Mouse (Mus musculus) adrenal gland, postnatal 36 days (tissue): Measurements from ENCODE around the gene Litaf. TPM values are rescaled to one million over a fixed set of nuclear protein-coding genes. Genes with fewer than 3 reads are reported as not detected.
"Not testable (repeated sequence)": the region's sequence is repeated elsewhere in the genome, so short reads cannot be mapped to it uniquely, and the experiment has no call there.

ENCODE experiments used
- DNase-seq, 2 experiments: peaks; one replicate each; pipeline ENCODE4 v3.0.0; 2021; ENCODE audit warnings: mixed read lengths in 1 of 2
- total RNA-seq, 2 experiments: library from RNA; stranded (reverse); gene quantifications; 2 replicates each; pipeline ENCODE4 v1.2.3; 2021

Gene Litaf
- total RNA-seq, 2 experiments from 2014 or later = 47.4 to 51.1 TPM

- DNase-seq = no peak
Observed at GRCm38 (mm10) chr16:11023618-11024017, 42.3 kb downstream of the Litaf start.

GRCm38 (mm10) chr16:11022113-11022489 lies 43.9 kb downstream of the Litaf start:
- no peak for DNase-seq

- DNase-seq = no peak
Observed at GRCm38 (mm10) chr16:11021403-11022112, 44.4 kb downstream of the Litaf start.

- no peak for DNase-seq
Observed at GRCm38 (mm10) chr16:11017807-11018595, 48.0 kb downstream of the Litaf start.

- no peak for DNase-seq
Observed at GRCm38 (mm10) chr16:11016353-11016752, 49.6 kb downstream of the Litaf start.

GRCm38 (mm10) chr16:11014407-11014806 lies 51.5 kb downstream of the Litaf start:
- no peak for DNase-seq

- not testable (repeated sequence) for DNase-seq
Observed at GRCm38 (mm10) chr16:11013464-11014147, 52.4 kb downstream of the Litaf start.

GRCm38 (mm10) chr16:11012571-11013463 lies 53.1 kb downstream of the Litaf start:
- DNase-seq = peak; percentile 61 to 82

- no peak for DNase-seq
Observed at GRCm38 (mm10) chr16:11011939-11012338, 54.0 kb downstream of the Litaf start.

- peak in 1 of 2 experiments; percentile 27 for DNase-seq
Observed at GRCm38 (mm10) chr16:11011206-11011605, 54.8 kb downstream of the Litaf start.

- DNase-seq = no peak
Observed at GRCm38 (mm10) chr16:11010270-11010669, 55.7 kb downstream of the Litaf start.

- peak; percentile 75 to 82 for DNase-seq
Observed at GRCm38 (mm10) chr16:11008162-11008991, 57.6 kb downstream of the Litaf start.

- DNase-seq = no peak
Observed at GRCm38 (mm10) chr16:11006100-11006499, 59.9 kb downstream of the Litaf start.

GRCm38 (mm10) chr16:11001703-11002659 lies 64.0 kb downstream of the Litaf start:
- peak in 1 of 2 experiments; percentile 35 for DNase-seq

GRCm38 (mm10) chr16:10999809-11000208 lies 66.1 kb downstream of the Litaf start:
- DNase-seq = no peak

GRCm38 (mm10) chr16:10998224-10998623 lies 67.7 kb downstream of the Litaf start:
- no peak for DNase-seq

GRCm38 (mm10) chr16:10996576-10996975 lies 69.4 kb downstream of the Litaf start:
- DNase-seq = no peak

GRCm38 (mm10) chr16:10993032-10993744 lies 72.8 kb downstream of the Litaf start:
- peak; percentile 97 to 99 for DNase-seq
